Mouse (Mus musculus) limb, embryonic 10.5 days (tissue): ENCODE results near the gene Anxa9. TPM values are rescaled to one million over a fixed set of nuclear protein-coding genes. Genes with fewer than 3 reads are reported as not detected.

Source experiments
- DNase-seq: peaks from one replicate; pipeline ENCODE4 v3.0.0-alpha.2; 2017; ENCODE audit warnings: low spot score
- H3K27ac ChIP-seq: fragments of 300-500 bp; sonication (generic); 2 replicates; pipeline ENCODE4 v1.5.1; 2016; ENCODE audit warnings: mild to moderate bottlenecking
- H3K27me3 ChIP-seq: fragments of 300-500 bp; sonication (generic); 2 replicates; pipeline ENCODE4 v1.6.1; 2016; ENCODE audit warnings: low read depth, mild to moderate bottlenecking; ENCODE audit not compliant: poor library complexity, severe bottlenecking
- H3K36me3 ChIP-seq: fragments of 300-500 bp; sonication (generic); 2 replicates; pipeline ENCODE4 v1.6.1; 2016; ENCODE audit warnings: mild to moderate bottlenecking, moderate library complexity
- H3K4me1 ChIP-seq: fragments of 300-500 bp; sonication (generic); 2 replicates; pipeline ENCODE4 v1.6.1; 2016
- H3K4me3 ChIP-seq: fragments of 300-500 bp; sonication (generic); 2 replicates; pipeline ENCODE4 v1.5.1; 2016; ENCODE audit warnings: mild to moderate bottlenecking, moderate library complexity
- H3K9me3 ChIP-seq: fragments of 300-500 bp; sonication (generic); replicated peaks from 2 replicates; pipeline ENCODE4 v1.6.1; 2016; ENCODE audit warnings: mild to moderate bottlenecking
- WGBS: fragments of 180-500 bp; shearing (Covaris S2); methylation state at CpG from one replicate; pipeline ENCODE4 v1.1.7; 2016; 5-methylcytosine and 5-hydroxymethylcytosine counted together
- polyA plus RNA-seq: library from polyadenylated mRNA; unstranded; fragments of >200 nt; fragmentation: Nextera tagmentation; extraction: Ambion mirVana; gene quantifications from 2 replicates; pipeline ENCODE4 v1.2.1, GENCODE M21; 2016

Anxa9 gene
- polyA plus RNA-seq, 1 experiment from 2014 or later, result 1.6 TPM

GRCm38 (mm10) chr3:95319701-95320625, 13.0 kb upstream of the Anxa9 start:
- no peak overlapping the region for H3K4me3 ChIP-seq
- peaks cover 70% of the 10 kb centered on the region for H3K36me3 ChIP-seq
- no peaks in the 10 kb centered on the region for H3K27me3 ChIP-seq
- WGBS, result 80% methylated on average over 12 of the region's 12 CpGs
- H3K4me1 ChIP-seq, result peaks cover 34% of the 10 kb centered on the region
- no peak for DNase-seq
- no peaks in the 10 kb centered on the region for H3K9me3 ChIP-seq
- no peak overlapping the region for H3K27ac ChIP-seq

DNA sequence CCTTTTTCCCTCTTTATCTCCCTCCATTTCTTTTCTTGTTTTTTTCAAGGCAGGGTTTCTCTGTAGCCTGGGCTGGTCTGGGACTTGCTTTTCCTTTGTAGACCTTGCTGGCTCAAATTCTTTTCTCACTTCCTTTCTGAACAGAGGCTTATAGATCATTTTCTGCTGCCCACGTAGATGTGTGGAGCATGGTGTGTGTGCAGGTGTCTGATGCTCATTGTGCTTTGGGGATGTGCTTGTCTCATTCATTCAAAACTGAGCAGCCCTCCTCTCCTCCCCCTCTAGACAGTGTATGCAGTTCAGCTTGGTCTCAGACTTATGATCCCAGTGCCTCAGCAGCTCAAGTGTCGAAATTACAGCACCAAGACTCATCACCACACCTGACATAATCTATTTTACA, 12.1 kb upstream of the Anxa9 start:
- Histone ChIP-seq H3K4me3 (no peak overlapping the region), H3K27ac (no peak overlapping the region), H3K4me1 (peaks cover 39% of the 10 kb centered on the region), H3K36me3 (peaks cover 63% of the 10 kb centered on the region), H3K27me3 (no peaks in the 10 kb centered on the region), H3K9me3 (no peaks in the 10 kb centered on the region)
- DNase-seq, result no peak
- 77% methylated on average over 2 of the region's 2 CpGs for WGBS

DNA sequence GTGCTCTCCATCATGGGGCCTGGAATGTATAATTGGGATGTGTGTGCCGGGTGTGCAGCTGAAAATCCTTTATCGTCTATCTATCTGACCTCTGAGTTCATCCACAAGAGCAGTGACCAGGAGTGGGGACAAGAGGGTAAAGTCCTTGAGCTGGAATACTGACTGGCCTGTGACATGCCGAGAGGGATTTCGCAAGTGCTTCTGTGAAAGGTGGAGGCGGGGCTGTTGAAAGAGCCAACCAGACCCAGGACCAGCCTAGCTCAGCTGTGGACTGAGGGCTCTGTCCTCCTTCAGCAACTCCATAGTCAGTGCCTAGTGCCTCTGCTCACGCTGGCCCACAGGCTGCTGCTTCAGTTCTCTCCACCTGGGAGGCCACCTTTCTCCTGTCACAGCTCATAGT, 11.6 kb upstream of the Anxa9 start:
- H3K9me3 ChIP-seq, result no peaks in the 10 kb centered on the region
- no peak overlapping the region for H3K4me3 ChIP-seq
- no peaks in the 10 kb centered on the region for H3K27me3 ChIP-seq
- H3K27ac ChIP-seq, result no peak overlapping the region
- DNase-seq, result no peak
- H3K36me3 ChIP-seq, result peaks cover 57% of the 10 kb centered on the region
- H3K4me1 ChIP-seq, result peaks cover 39% of the 10 kb centered on the region
- 49% methylated on average over 6 of the region's 6 CpGs for WGBS

DNA sequence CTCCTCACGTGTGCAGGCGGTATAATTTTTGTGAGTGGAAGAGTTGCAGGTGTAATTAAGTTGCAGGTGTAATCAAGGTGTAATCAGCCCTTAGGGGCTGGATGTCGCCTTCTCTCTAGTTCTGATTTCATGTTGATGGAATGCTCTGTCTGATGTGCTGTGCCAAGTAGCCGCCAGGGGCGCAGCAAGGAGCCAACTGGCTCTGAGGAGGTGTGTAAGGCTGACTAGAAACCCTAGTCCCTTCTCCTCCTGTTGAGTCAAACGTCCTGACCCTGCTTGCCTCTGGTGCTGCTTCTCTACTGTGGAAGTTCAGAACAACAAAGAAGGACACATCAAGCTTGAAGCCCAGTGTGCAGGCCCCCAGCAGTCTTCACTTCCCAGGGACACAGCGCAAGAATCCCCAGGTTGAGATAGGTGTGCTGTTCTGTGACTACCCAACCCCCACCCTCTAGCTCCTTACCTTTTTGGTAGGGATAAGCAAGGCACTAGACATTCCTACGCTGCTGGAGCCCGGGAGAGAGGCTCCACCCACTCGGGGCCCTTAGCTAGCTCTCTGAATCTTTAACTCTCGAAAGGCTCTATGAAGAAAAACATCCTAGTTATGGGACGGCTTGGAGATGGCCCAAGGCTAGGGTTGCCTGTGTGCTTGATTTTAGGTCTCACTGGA, 10.6 kb upstream of the Anxa9 start:
- peak overlapping the region; percentile 3; the same call in 1 of the 2 replicates for H3K27ac ChIP-seq
- H3K4me3 ChIP-seq, result peak overlapping the region; percentile 11; the same call in 1 of the 2 replicates
- no peaks in the 10 kb centered on the region for H3K27me3 ChIP-seq
- H3K4me1 ChIP-seq, result peaks cover 39% of the 10 kb centered on the region
- DNase-seq, result peak; percentile 71
- H3K9me3 ChIP-seq, result no peaks in the 10 kb centered on the region
- H3K36me3 ChIP-seq, result peaks cover 47% of the 10 kb centered on the region
- WGBS, result 26% methylated on average over 12 of the region's 12 CpGs

DNA sequence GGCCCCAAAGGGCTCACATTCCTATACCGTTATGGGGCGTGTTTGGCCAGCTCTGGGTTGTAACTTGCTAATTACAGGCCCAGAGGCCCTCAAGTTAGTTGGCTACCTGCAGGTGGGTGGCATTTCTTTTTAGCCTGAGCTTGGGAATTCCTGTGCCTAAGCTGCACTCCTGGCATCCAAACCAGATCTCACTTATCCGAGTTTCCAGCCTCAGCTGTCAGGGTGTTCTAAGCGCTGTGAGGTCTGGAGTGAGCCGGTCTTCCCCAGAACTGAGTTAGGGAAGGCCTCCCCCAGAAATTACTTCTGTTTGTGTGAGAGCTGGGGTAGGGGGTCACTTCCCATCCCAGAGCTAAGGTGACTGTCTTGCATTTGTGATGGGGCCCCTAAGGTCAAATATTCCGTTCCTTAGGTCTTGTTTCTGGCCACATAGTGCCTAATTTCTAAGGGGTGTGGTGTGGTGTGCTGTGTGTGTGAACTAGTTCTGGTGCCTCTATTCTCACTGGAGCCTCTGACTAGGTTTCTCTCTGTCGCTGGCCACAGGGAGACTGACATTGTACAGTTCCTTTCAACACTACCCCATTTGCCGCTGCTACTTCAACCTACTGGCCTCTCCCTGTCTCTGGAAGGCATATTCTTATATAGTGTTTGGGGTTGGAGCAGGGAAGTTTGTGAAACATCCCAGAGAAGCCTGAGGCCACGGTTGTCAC, 9.0 kb upstream of the Anxa9 start:
- Histone ChIP-seq H3K9me3 (no peaks in the 10 kb centered on the region), H3K27ac (peak overlapping the region; percentile 100), H3K4me3 (peak overlapping the region; percentile 98), H3K36me3 (peaks cover 32% of the 10 kb centered on the region), H3K27me3 (no peaks in the 10 kb centered on the region), H3K4me1 (peaks cover 39% of the 10 kb centered on the region)
- no peak for DNase-seq
- WGBS, result 16% methylated on average over 9 of the region's 9 CpGs

DNA sequence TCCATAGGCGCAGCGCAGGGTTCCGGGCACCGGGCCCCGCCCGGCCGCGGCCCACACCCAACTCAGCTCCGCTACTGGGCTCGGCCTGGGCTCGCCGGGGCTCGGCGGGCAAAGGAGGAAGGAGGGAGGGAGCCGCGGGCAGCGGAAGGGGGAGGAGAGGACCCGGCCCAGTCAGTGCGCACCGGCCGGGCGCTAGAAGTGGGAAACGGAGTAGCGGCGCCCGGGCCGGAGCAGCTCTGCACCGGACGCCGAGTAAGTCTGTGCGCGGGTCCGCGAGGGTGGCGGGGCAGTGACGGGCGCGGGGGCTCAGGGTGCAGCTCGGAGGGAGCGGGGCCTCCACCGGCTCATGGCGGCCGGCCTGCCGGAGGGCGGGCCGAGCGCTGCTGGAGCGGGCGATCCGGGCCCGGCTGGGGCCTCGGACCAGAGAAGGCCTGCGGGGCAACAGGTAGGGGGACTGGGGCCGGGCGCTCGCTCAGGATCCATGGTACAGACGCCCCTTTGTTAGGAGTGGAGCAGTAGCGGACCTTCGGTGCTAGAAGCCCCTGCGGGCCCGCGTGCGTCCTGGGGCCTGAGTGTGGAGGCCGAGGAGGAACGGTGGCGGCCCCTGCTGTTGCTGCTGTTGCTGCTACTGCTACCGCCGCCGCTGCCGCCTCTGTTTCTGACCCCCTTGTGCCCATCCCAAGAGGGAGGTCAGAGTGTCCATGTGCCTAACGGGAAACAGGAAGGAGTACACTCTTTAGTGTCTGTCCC, 8.3 kb upstream of the Anxa9 start:
- Histone ChIP-seq H3K36me3 (peaks cover 24% of the 10 kb centered on the region), H3K27ac (peak overlapping the region; percentile 100), H3K4me1 (peaks cover 37% of the 10 kb centered on the region), H3K27me3 (no peaks in the 10 kb centered on the region), H3K9me3 (no peaks in the 10 kb centered on the region), H3K4me3 (peak overlapping the region; percentile 98)
- peak; percentile 93 for DNase-seq
- under 1% methylated on average over 71 of the region's 71 CpGs for WGBS

DNA sequence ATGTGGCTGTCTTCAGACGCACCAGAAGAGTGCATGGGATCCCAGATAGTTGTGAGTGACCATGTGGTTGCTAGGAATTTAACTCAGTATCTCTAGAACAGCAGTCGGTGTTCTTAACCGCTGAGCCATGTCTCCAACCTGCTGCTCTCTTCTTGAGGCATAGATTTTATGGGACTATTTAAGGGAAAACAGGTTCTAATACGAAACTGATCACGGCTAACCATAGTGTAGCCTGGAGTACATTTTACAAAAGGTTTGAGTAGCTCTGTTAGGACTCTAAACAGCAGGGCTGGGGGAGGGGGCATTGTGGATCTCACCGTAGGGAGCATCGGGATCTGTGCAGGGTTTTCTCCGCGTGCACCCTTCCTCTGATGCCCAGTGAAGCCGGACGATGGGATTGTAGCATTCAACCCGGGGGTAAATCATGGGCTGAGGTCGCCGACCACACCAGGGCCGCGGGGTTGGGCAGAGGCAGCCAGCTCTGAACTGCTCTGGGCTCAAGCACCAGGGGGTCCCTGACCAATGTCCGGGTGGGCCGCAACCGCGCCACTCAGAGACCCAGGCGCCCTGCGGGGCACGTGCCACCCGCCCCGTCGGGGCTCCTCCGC, 7.6 kb upstream of the Anxa9 start, which contains the start of gene Cers2:
Gene Cers2 (plus strand): TSS at position 306 of the 608 bp plus-strand sequence.
- Histone ChIP-seq H3K27me3 (no peaks in the 10 kb centered on the region), H3K4me3 (peak within 1 kb of the TSS; percentile 98), H3K27ac (peak within 1 kb of the TSS; percentile 100), H3K9me3 (no peaks in the 10 kb centered on the region), H3K36me3 (peaks cover 18% of the 10 kb centered on the region), H3K4me1 (peaks cover 35% of the 10 kb centered on the region)
- DNase-seq, result no peak
- WGBS, result 5% methylated on average over 27 of the region's 27 CpGs

DNA sequence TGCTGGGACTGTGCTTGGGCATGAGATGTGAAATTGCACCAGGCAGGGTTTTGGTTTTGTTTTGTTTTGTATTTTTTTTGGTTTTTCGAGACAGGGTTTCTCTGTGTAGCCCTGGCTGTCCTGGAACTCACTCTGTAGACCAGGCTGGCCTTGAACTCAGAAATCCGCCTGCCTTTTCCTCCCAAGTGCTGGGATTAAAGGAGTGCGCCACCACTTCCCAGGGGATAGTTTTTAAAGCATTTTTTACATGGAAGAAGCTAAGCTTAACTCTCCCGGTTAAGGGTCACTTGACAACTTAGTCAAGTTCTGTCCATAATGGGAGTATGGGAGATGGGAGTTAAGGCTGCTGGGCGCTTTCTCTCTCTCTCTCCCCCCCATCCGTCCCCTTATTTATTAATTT, 7.1 kb upstream of the Anxa9 start:
- Histone ChIP-seq H3K36me3 (peaks cover 17% of the 10 kb centered on the region; the same call in 1 of the 2 replicates), H3K9me3 (no peaks in the 10 kb centered on the region), H3K4me3 (peak overlapping the region; percentile 98), H3K27ac (0 out of 2 replicates have a peak overlapping the region, but pooled peaks have one; percentile 15), H3K4me1 (peaks cover 33% of the 10 kb centered on the region), H3K27me3 (no peaks in the 10 kb centered on the region)
- DNase-seq, result no peak
- WGBS, result 66% methylated on average over 6 of the region's 6 CpGs

GRCm38 (mm10) chr3:95313476-95313875, 6.5 kb upstream of the Anxa9 start:
- Histone ChIP-seq H3K27me3 (no peaks in the 10 kb centered on the region), H3K9me3 (no peaks in the 10 kb centered on the region), H3K4me3 (no peak overlapping the region), H3K27ac (no peak overlapping the region), H3K4me1 (peaks cover 27% of the 10 kb centered on the region), H3K36me3 (peaks cover 11% of the 10 kb centered on the region; the same call in 1 of the 2 replicates)
- no peak for DNase-seq
- WGBS, result 44% methylated on average over 7 of the region's 7 CpGs

DNA sequence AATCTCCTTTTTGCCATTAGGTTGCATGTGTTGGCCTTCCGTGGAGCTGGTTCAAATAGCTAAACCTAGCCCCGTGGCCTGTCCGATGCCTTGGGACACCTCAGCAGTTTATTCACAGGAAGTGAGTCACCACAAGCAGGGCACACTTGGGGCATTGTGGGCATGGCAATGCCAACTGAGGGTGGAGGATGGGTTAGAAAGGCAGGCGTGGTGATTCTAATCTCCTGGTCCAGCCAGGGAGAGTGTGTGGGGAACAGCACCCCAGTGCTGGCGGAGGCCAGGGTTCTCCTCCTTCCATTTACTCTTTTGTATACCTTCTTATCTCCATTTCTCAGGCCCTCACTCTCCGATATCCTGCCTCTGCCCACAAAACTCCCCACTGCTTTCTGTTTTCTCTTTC, 5.6 kb upstream of the Anxa9 start:
- H3K4me1 ChIP-seq, result peaks cover 22% of the 10 kb centered on the region
- WGBS, result 80% methylated on average over 6 of the region's 6 CpGs

GRCm38 (mm10) chr3:95310968-95311882, 4.2 kb upstream of the Anxa9 start:
- 0 out of 2 replicates have a peak, but pooled peaks cover 3% of the 10 kb centered on the region for H3K36me3 ChIP-seq
- peak; percentile 67 for DNase-seq
- H3K4me1 ChIP-seq, result peaks cover 12% of the 10 kb centered on the region
- no peak overlapping the region for H3K4me3 ChIP-seq
- no peaks in the 10 kb centered on the region for H3K9me3 ChIP-seq
- H3K27me3 ChIP-seq, result no peaks in the 10 kb centered on the region
- H3K27ac ChIP-seq, result no peak overlapping the region
- 69% methylated on average over 9 of the region's 9 CpGs for WGBS

More for the DNA sequence above, 5.6 kb upstream of the Anxa9 start:
- no peak overlapping the region for H3K27ac ChIP-seq
- no peaks in the 10 kb centered on the region for H3K27me3 ChIP-seq
- no peak for DNase-seq
- no peaks in the 10 kb centered on the region for H3K9me3 ChIP-seq
- H3K4me3 ChIP-seq, result no peak overlapping the region
- peaks cover 5% of the 10 kb centered on the region; the same call in 1 of the 2 replicates for H3K36me3 ChIP-seq
